8 mouse cellular contexts compared by ENCODE assay signal in the genomic region with DNA sequence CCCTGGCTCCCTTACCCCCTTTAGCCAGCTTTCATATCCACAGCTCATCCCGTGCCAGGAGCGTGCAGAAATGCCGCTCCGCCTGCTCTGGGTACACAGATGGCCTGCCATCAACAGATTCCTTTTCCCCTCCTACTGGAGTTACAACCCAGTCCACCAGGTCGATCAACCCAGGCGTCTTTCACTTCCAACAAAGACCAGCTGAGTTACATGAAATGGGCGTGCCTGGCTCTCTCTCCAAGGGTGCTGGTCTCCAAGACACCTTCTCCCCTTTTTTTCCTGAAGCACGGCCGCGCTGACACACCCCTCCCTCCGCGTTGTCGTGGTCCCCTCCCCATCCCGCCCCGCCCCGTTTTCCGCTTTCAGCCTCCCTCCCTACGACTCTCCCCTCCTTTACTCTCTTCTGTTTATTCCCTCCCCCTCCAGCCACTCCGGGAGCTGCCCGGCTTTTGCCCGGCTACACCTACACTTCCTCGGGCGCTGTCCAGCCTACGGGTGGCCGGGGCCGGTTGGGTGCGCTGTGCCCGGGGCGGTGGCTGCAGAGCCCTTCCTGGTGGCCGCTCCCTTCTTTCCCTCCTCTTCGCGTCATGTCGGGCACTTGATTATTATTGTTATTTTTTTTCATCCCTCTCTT. TPM values are rescaled to one million over a fixed set of nuclear protein-coding genes. Genes with fewer than 3 reads are reported as not detected.
DNase-seq lines count a peak whose midpoint lies in the region; ATAC-seq and TF ChIP-seq lines count a peak whose summit lies in the region.

No protein-coding gene starts in this region.

- H3K4me1 ChIP-seq in cortical plate, adult 2 months (ENCODE audit: control insufficient read depth, insufficient read depth, low read length) = peaks cover 7% of the 10 kb centered on the region
- H3K4me1 ChIP-seq in heart, embryonic 16.5 days (ENCODE audit: control insufficient read depth, insufficient read depth, low read length) = 0 out of 2 replicates have a peak, but pooled peaks cover 3% of the 10 kb centered on the region
- H3K4me1 ChIP-seq in stomach, postnatal 0 days (replicated peaks; ENCODE audit: control insufficient read depth, insufficient read depth) = no peaks in the 10 kb centered on the region

- peak overlapping the region; percentile 56 for H3K4me2 ChIP-seq in heart, embryonic 16.5 days (ENCODE audit: low read depth, low read length)
- H3K4me2 ChIP-seq in stomach, postnatal 0 days (replicated peaks; ENCODE audit: low read depth) = peak overlapping the region; percentile 45

- 2% methylated on average over 32 of the region's 33 CpGs for WGBS in heart, embryonic 16.5 days
- under 1% methylated on average over 33 of the region's 33 CpGs for WGBS in stomach, postnatal 0 days

- ATAC-seq in heart, embryonic 16.5 days (replicated peaks; ENCODE audit: extremely low read depth, insufficient read depth, low FRiP score) = peak; percentile 60
- ATAC-seq in megakaryocyte progenitor cell, adult 5-6 weeks (replicated peaks; ENCODE audit: poor library complexity) = peak; percentile 59
- ATAC-seq in stomach, postnatal 0 days (ENCODE audit: low FRiP score, low TSS enrichment) = peak; percentile 87

- H3K27ac ChIP-seq in cortical plate, adult 2 months (ENCODE audit: insufficient read depth, low read length) = peak overlapping the region; percentile 2
- H3K27ac ChIP-seq in heart, embryonic 16.5 days (ENCODE audit: low read length) = no peak overlapping the region
- H3K27ac ChIP-seq in stomach, postnatal 0 days (replicated peaks) = no peak overlapping the region

- H3K36me3 ChIP-seq in heart, embryonic 16.5 days (ENCODE audit: control insufficient read depth, insufficient read depth) = no peaks in the 10 kb centered on the region
- no peaks in the 10 kb centered on the region for H3K36me3 ChIP-seq in stomach, postnatal 0 days (ENCODE audit: control insufficient read depth, insufficient read depth, low read length)

- no peak overlapping the region for H3K9ac ChIP-seq in heart, embryonic 16.5 days (ENCODE audit: low read length)
- no peak overlapping the region for H3K9ac ChIP-seq in stomach, postnatal 0 days (ENCODE audit: low read length)

- no peak for TF ChIP-seq EP300 in stomach, postnatal 0 days (optimal IDR thresholded peaks at IDR 0.05)

- no peak for TF ChIP-seq POLR2A in cortical plate, adult 2 months (IDR thresholded peaks at IDR 0.05; ENCODE audit: extremely low read depth, insufficient read depth, low read length)

- H3K9me3 ChIP-seq in heart, embryonic 16.5 days (replicated peaks; ENCODE audit: control insufficient read depth, low read length) = no peaks in the 10 kb centered on the region
- no peaks in the 10 kb centered on the region for H3K9me3 ChIP-seq in stomach, postnatal 0 days (ENCODE audit: control insufficient read depth, low read length)

- peaks cover 23% of the 10 kb centered on the region for H3K27me3 ChIP-seq in heart, embryonic 16.5 days (ENCODE audit: control insufficient read depth, insufficient read depth, low read length)
- H3K27me3 ChIP-seq in stomach, postnatal 0 days (ENCODE audit: control insufficient read depth, insufficient read depth, low read length) = no peaks in the 10 kb centered on the region

- peak; percentile 11 to 12 for DNase-seq in urinary bladder, adult 18-20 months (ENCODE audit: low spot score in 2 of 2)
- DNase-seq in urinary bladder, adult 2 months (ENCODE audit: low spot score) = no peak
- peak; percentile 17 to 65 for DNase-seq in kidney, postnatal 36 days
- peak; percentile 68 for DNase-seq in stomach, postnatal 0 days (ENCODE audit: low spot score)
- DNase-seq in spleen, adult 12 weeks (ENCODE audit: low spot score) = no peak

- peak overlapping the region; percentile 39 for H3K4me3 ChIP-seq in cortical plate, adult 2 months (ENCODE audit: insufficient read depth, low read length)
- H3K4me3 ChIP-seq in heart, embryonic 16.5 days (ENCODE audit: low read length) = peak overlapping the region; percentile 26
- H3K4me3 ChIP-seq in stomach, postnatal 0 days (ENCODE audit: low read depth, low read length) = peak overlapping the region; percentile 26

- TF ChIP-seq CTCF in cortical plate, adult 2 months (IDR thresholded peaks at IDR 0.05; ENCODE audit: extremely low read depth, insufficient read depth, low read length) = no peak
- no peak; the same call in 1 of the 2 replicates for TF ChIP-seq CTCF in stomach, postnatal 0 days (IDR thresholded peaks at IDR 0.05; ENCODE audit: low read depth)

RNA-seq across cellular contexts. Expression of a gene that starts 53.6 kb away (rescaled TPM):
- 3.4 TPM in 2 replicates for polyA plus RNA-seq in urinary bladder, adult 2 months (2012; rRNA removed)
- polyA plus RNA-seq in cortical plate, adult 2 months (2012; rRNA removed) = 144 and 145 TPM in 2 replicates
- 1.2 and 1.7 TPM in 2 replicates for polyA plus RNA-seq in heart, embryonic 16.5 days (2015; fragmentation: Nextera tagmentation; extraction: Ambion mirVana)
- total RNA-seq in megakaryocyte progenitor cell, adult 5-6 weeks (2015) = 15.7 and 22.1 TPM in 2 replicates
- 17.6 and 21.6 TPM in 2 replicates for total RNA-seq in megakaryocyte progenitor cell, adult 5-6 weeks (2017)
- polyA plus RNA-seq in stomach, postnatal 0 days (2015; fragmentation: Nextera tagmentation; extraction: Ambion mirVana) = 0.81 and 0.83 TPM in 2 replicates

Comparison
In these comparisons a context has a peak if more than half of its experiments do, and no peak if none do; other contexts are left out.
1. DNase-seq: peak in urinary bladder, adult 18-20 months (2 of 2), kidney, postnatal 36 days (2 of 2) and stomach, postnatal 0 days (single experiment); none in urinary bladder, adult 2 months (single experiment) and spleen, adult 12 weeks (single experiment).
2. RNA of a gene that starts 53.6 kb away (polyA plus RNA-seq): 144 to 145 TPM in cortical plate, adult 2 months; 3.4 TPM in urinary bladder, adult 2 months, 1.2 to 1.7 TPM in heart, embryonic 16.5 days and 0.81 to 0.83 TPM in stomach, postnatal 0 days; every median in the first group is over 10 times any median in the second.
3. Peak in every context shown above with its lines, with median percentiles within 50 percentile points of each other: H3K4me3 ChIP-seq and ATAC-seq.